Mouse (Mus musculus): Measurements from ENCODE around the gene Trh.

GRCm38 (mm10) chr6:92219445-92219844 is 25.0 kb downstream of the Trh start:
- no peak for TF ChIP-seq CTCF (IDR thresholded peaks at IDR 0.05; ENCODE audit: borderline replicate concordance, insufficient read depth, low read length)
- no peak for TF ChIP-seq POLR2A (IDR thresholded peaks at IDR 0.05; ENCODE audit: low read depth, low read length)
